In the genomic region with DNA sequence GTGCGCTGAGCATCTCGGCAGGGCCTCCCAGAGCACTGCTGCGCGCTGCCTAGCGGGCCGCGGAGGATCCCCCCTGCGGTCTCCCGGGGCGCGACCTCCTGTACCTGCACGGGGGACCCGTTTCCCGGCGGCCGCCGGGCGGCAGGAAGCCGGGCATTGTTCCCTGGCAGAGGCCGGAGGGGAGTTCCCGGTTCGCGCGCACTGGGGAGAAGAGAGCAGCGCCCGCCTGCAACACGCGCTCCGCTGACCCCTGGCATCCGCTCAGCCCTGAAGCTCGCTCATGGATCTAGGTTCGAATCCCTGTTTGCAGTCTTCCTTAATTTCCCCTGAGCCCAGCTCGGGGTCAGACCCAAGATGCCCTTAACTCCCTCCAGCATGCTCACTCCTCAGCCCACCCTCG, we compare ENCODE assay signal across 8 mouse cellular contexts. TPM values are rescaled to one million over a fixed set of nuclear protein-coding genes. Genes with fewer than 3 reads are reported as not detected.
DNase-seq lines count a peak whose midpoint lies in the region; ATAC-seq lines count a peak whose summit lies in the region.

No protein-coding gene starts in this region.

- DNase-seq in heart, adult 9 months (ENCODE audit: low spot score in 2 of 2): no peak
- peak; percentile 57 to 65 for DNase-seq in kidney, postnatal 36 days
- no peak for DNase-seq in left cerebral cortex, postnatal 14 days (ENCODE audit: low spot score in 2 of 2)
- DNase-seq in frontal cortex, postnatal 36 days (ENCODE audit: low spot score in 2 of 2): no peak
- no peak for DNase-seq in cerebellum, postnatal 25 days

- peak overlapping the region; percentile 54 for H3K4me2 ChIP-seq in heart, embryonic 11.5 days
- no peak overlapping the region for H3K4me2 ChIP-seq in forebrain, embryonic 16.5 days (ENCODE audit: low read length)
- peak overlapping the region; percentile 46 for H3K4me2 ChIP-seq in neural tube, embryonic 12.5 days (replicated peaks)

- peaks cover 14% of the 10 kb centered on the region for H3K4me1 ChIP-seq in heart, embryonic 11.5 days (ENCODE audit: control insufficient read depth, insufficient read depth, low read length)
- peaks cover 13% of the 10 kb centered on the region for H3K4me1 ChIP-seq in forebrain, embryonic 16.5 days (replicated peaks; ENCODE audit: control insufficient read depth, insufficient read depth, low read length)
- H3K4me1 ChIP-seq in neural tube, embryonic 12.5 days: peaks cover 4% of the 10 kb centered on the region; the same call in 1 of the 2 replicates

- no peaks in the 10 kb centered on the region for H3K9me3 ChIP-seq in heart, embryonic 11.5 days (replicated peaks; ENCODE audit: control insufficient read depth, low read length)
- H3K9me3 ChIP-seq in forebrain, embryonic 16.5 days (ENCODE audit: control insufficient read depth, low read length): no peaks in the 10 kb centered on the region
- no peaks in the 10 kb centered on the region for H3K9me3 ChIP-seq in neural tube, embryonic 12.5 days

- intact Hi-C loops in left cerebral cortex, postnatal 14 days (cut with DNase I): loop anchor here (5.0 to 10.0 kb wide), 3 partner anchors 73 to 1124 kb away; partner anchors contain the start of genes Mrrf and Rbm18

- H3K27ac ChIP-seq in heart, embryonic 11.5 days (ENCODE audit: low read depth, low read length): no peak overlapping the region
- H3K27ac ChIP-seq in forebrain, embryonic 16.5 days (ENCODE audit: low read length): no peak overlapping the region
- no peak overlapping the region for H3K27ac ChIP-seq in neural tube, embryonic 12.5 days

- peak overlapping the region; percentile 24 for H3K4me3 ChIP-seq in heart, embryonic 11.5 days (ENCODE audit: low read depth, low read length)
- no peak overlapping the region for H3K4me3 ChIP-seq in forebrain, embryonic 16.5 days (replicated peaks; ENCODE audit: low read length)
- H3K4me3 ChIP-seq in neural tube, embryonic 12.5 days: no peak overlapping the region

- ATAC-seq in heart, embryonic 11.5 days (replicated peaks; ENCODE audit: insufficient number of reproducible peaks, low FRiP score, low TSS enrichment): no peak
- no peak for ATAC-seq in forebrain, embryonic 16.5 days
- no peak for ATAC-seq in neural tube, embryonic 12.5 days (ENCODE audit: low FRiP score, low read depth)

- H3K9ac ChIP-seq in heart, embryonic 11.5 days (ENCODE audit: low read depth, low read length): peak overlapping the region; percentile 1; the same call in 1 of the 2 replicates
- H3K9ac ChIP-seq in forebrain, embryonic 16.5 days (replicated peaks; ENCODE audit: low read depth, low read length): 0 out of 2 replicates have a peak overlapping the region, but pooled peaks have one; percentile 7
- no peak overlapping the region for H3K9ac ChIP-seq in neural tube, embryonic 12.5 days

- peaks cover 32% of the 10 kb centered on the region for H3K27me3 ChIP-seq in heart, embryonic 11.5 days (ENCODE audit: control insufficient read depth, insufficient read depth, low read length)
- H3K27me3 ChIP-seq in forebrain, embryonic 16.5 days (replicated peaks; ENCODE audit: control insufficient read depth, insufficient read depth, low read length): peaks cover 19% of the 10 kb centered on the region
- peaks cover 37% of the 10 kb centered on the region for H3K27me3 ChIP-seq in neural tube, embryonic 12.5 days (replicated peaks)

- no peaks in the 10 kb centered on the region for H3K36me3 ChIP-seq in heart, embryonic 11.5 days (ENCODE audit: control insufficient read depth, insufficient read depth, low read length)
- no peaks in the 10 kb centered on the region for H3K36me3 ChIP-seq in forebrain, embryonic 16.5 days (ENCODE audit: control insufficient read depth, insufficient read depth)
- no peaks in the 10 kb centered on the region for H3K36me3 ChIP-seq in neural tube, embryonic 12.5 days

- WGBS in heart, embryonic 11.5 days (ENCODE audit: insufficient replicate concordance): 2% methylated on average over 32 of the region's 34 CpGs
- WGBS in forebrain, embryonic 16.5 days: 2% methylated on average over 28 of the region's 34 CpGs
- WGBS in neural tube, embryonic 12.5 days: under 1% methylated on average over 34 of the region's 34 CpGs

RNA-seq across cellular contexts. Expression of gene Ptgs1, which starts 19.4 kb away (rescaled TPM):
- 19.4 TPM in 2 replicates for polyA plus RNA-seq in heart, embryonic 11.5 days (2014; fragmentation: Nextera tagmentation; extraction: Ambion mirVana)
- 3.5 and 5.0 TPM in 2 replicates for polyA plus RNA-seq in forebrain, embryonic 16.5 days (2015; fragmentation: Nextera tagmentation; extraction: Ambion mirVana)
- polyA plus RNA-seq in neural tube, embryonic 12.5 days (2016; fragmentation: Nextera tagmentation; extraction: Ambion mirVana): 6.0 and 6.9 TPM in 2 replicates
- 10 to 100 TPM; 16.0 to 16.2 TPM for total RNA-seq in left cerebral cortex, postnatal 14 days (2021)

Comparison
In these comparisons a context has a peak if more than half of its experiments do, and no peak if none do; other contexts are left out.
1. DNase-seq: peak in kidney, postnatal 36 days (2 of 2); none in heart, adult 9 months (0 of 2), left cerebral cortex, postnatal 14 days (0 of 2), frontal cortex, postnatal 36 days (0 of 2) and cerebellum, postnatal 25 days (0 of 2).